ENCODE assay signal across 9 mouse cellular contexts in genomic region chrX:8017142-8017541, GRCm38 (mm10). TPM values are rescaled to one million over a fixed set of nuclear protein-coding genes. Genes with fewer than 3 reads are reported as not detected.
DNase-seq lines count a peak whose midpoint lies in the region; ATAC-seq and TF ChIP-seq lines count a peak whose summit lies in the region.
"Had no signal": no experiment of that assay in that cellular context is flagged by ENCODE, and none has a peak within 500 bp of the region (broad histone marks: within the 10 kb centered on the region; RNA-seq: fewer than 3 reads in every experiment).

No protein-coding gene starts in this region.

- no peak overlapping the region for H3K9ac ChIP-seq in heart, postnatal 0 days (replicated peaks; ENCODE audit: low read depth, low read length)
- no peak overlapping the region for H3K9ac ChIP-seq in midbrain, postnatal 0 days (replicated peaks; ENCODE audit: low read length, poor library complexity, severe bottlenecking)

- no peak overlapping the region for H3K27ac ChIP-seq in heart, postnatal 0 days (ENCODE audit: low read depth)
- no peak overlapping the region for H3K27ac ChIP-seq in midbrain, postnatal 0 days (ENCODE audit: low read depth, low read length)

- no peak overlapping the region for H3K4me2 ChIP-seq in heart, postnatal 0 days (ENCODE audit: low read depth, low read length)
- no peak overlapping the region for H3K4me2 ChIP-seq in midbrain, postnatal 0 days (ENCODE audit: low read depth, low read length, poor library complexity, severe bottlenecking)

- ATAC-seq in heart, postnatal 0 days (ENCODE audit: insufficient read depth, low read depth): no peak
- no peak for ATAC-seq in midbrain, postnatal 0 days (ENCODE audit: low FRiP score)
- no peak for ATAC-seq in megakaryocyte, adult 5-6 weeks (ENCODE audit: poor library complexity, severe bottlenecking)

- no peaks in the 10 kb centered on the region for H3K9me3 ChIP-seq in heart, postnatal 0 days (replicated peaks; ENCODE audit: control insufficient read depth, low read length)
- no peaks in the 10 kb centered on the region for H3K9me3 ChIP-seq in midbrain, postnatal 0 days (ENCODE audit: low read length)

- TF ChIP-seq CTCF in heart, postnatal 0 days (IDR thresholded peaks at IDR 0.05; ENCODE audit: low read depth): peak; percentile 66
- peak; percentile 77 for TF ChIP-seq CTCF in midbrain, postnatal 0 days (IDR thresholded peaks at IDR 0.05)

- TF ChIP-seq EP300 in heart, postnatal 0 days (IDR thresholded peaks at IDR 0.05; ENCODE audit: low read depth): no peak

- no peak overlapping the region for H3K4me3 ChIP-seq in heart, postnatal 0 days (ENCODE audit: low read depth, low read length)
- no peak overlapping the region for H3K4me3 ChIP-seq in midbrain, postnatal 0 days (ENCODE audit: low read depth, low read length)

- no peaks in the 10 kb centered on the region for H3K27me3 ChIP-seq in heart, postnatal 0 days (ENCODE audit: control insufficient read depth, insufficient read depth, low read length)
- H3K27me3 ChIP-seq in midbrain, postnatal 0 days (ENCODE audit: insufficient read depth, low read length): no peaks in the 10 kb centered on the region

- H3K36me3 ChIP-seq in heart, postnatal 0 days (replicated peaks; ENCODE audit: control insufficient read depth, insufficient read depth, low read length): no peaks in the 10 kb centered on the region
- no peaks in the 10 kb centered on the region for H3K36me3 ChIP-seq in midbrain, postnatal 0 days (ENCODE audit: insufficient read depth, low read length)

- DNase-seq in heart, postnatal 0 days (ENCODE audit: low spot score): peak; percentile 8
- DNase-seq in heart, adult 11 months: no peak
- DNase-seq in 3134 (ENCODE audit: extremely low read depth, insufficient read length, low spot score) (peak; percentile 10), ES-CJ7 (ENCODE audit: low read depth, low spot score) (peak; percentile 58)
- peak; percentile 29 for DNase-seq in cerebellum, adult 8-10 months
- peak; percentile 58 for DNase-seq in kidney, postnatal 10 days
- peak; percentile 64 for DNase-seq in midbrain, postnatal 0 days (ENCODE audit: low spot score)

- no peaks in the 10 kb centered on the region for H3K4me1 ChIP-seq in heart, postnatal 0 days (ENCODE audit: control insufficient read depth, insufficient read depth)
- no peaks in the 10 kb centered on the region for H3K4me1 ChIP-seq in midbrain, postnatal 0 days (ENCODE audit: insufficient read depth, low read length)

- 9% methylated on average over 5 of the region's 5 CpGs for WGBS in heart, postnatal 0 days
- WGBS in midbrain, postnatal 0 days: 14% methylated on average over 5 of the region's 5 CpGs

RNA-seq across cellular contexts. Expression of gene Glod5, which starts 1.1 kb away (rescaled TPM):
- not detected in 2 replicates for total RNA-seq in heart, postnatal 0 days (2014; rRNA removed; ENCODE audit: low replicate concordance)
- 0.55 TPM in 2 replicates for polyA plus RNA-seq in heart, postnatal 0 days (2015; fragmentation: Nextera tagmentation; extraction: Ambion mirVana)
- 2.4 TPM in 1 of 2 replicates, not detected in the other for total RNA-seq in midbrain, postnatal 0 days (2014; rRNA removed)
- 0.81 and 1.1 TPM in 2 replicates for polyA plus RNA-seq in midbrain, postnatal 0 days (2015; fragmentation: Nextera tagmentation; extraction: Ambion mirVana)
- total RNA-seq in megakaryocyte, adult 5-6 weeks (2015): not detected in 2 replicates
- not detected in 2 replicates for total RNA-seq in megakaryocyte, adult 5-6 weeks (2017)

RNA-seq across cellular contexts. Expression of gene Gata1, which starts 39.3 kb away (rescaled TPM):
- 0.19 TPM in 1 of 2 replicates, not detected in the other for total RNA-seq in heart, postnatal 0 days (2014; rRNA removed; ENCODE audit: low replicate concordance)
- 0.14 and 0.20 TPM in 2 replicates for polyA plus RNA-seq in heart, postnatal 0 days (2015; fragmentation: Nextera tagmentation; extraction: Ambion mirVana)
- total RNA-seq in midbrain, postnatal 0 days (2014; rRNA removed): not detected in 2 replicates
- not detected in 2 replicates for polyA plus RNA-seq in midbrain, postnatal 0 days (2015; fragmentation: Nextera tagmentation; extraction: Ambion mirVana)
- 5.8 and 7.1 TPM in 2 replicates for total RNA-seq in megakaryocyte, adult 5-6 weeks (2015)
- total RNA-seq in megakaryocyte, adult 5-6 weeks (2017): 5.6 and 7.6 TPM in 2 replicates
- polyA plus RNA-seq: frontal cortex, adult 2 months had no signal

RNA-seq across cellular contexts. Expression of gene Suv39h1, which starts 57.4 kb away (rescaled TPM):
- total RNA-seq in heart, postnatal 0 days (2014; rRNA removed; ENCODE audit: low replicate concordance): 15.7 and 15.9 TPM in 2 replicates
- 8.2 and 8.6 TPM in 2 replicates for polyA plus RNA-seq in heart, postnatal 0 days (2015; fragmentation: Nextera tagmentation; extraction: Ambion mirVana)
- 32.0 and 45.0 TPM in 2 replicates for total RNA-seq in midbrain, postnatal 0 days (2014; rRNA removed)
- 34.8 and 35.4 TPM in 2 replicates for polyA plus RNA-seq in midbrain, postnatal 0 days (2015; fragmentation: Nextera tagmentation; extraction: Ambion mirVana)
- total RNA-seq in megakaryocyte, adult 5-6 weeks (2015): 37.8 and 43.6 TPM in 2 replicates
- total RNA-seq in megakaryocyte, adult 5-6 weeks (2017): 50.3 and 53.9 TPM in 2 replicates
